Mouse (Mus musculus): ENCODE results near the gene Kcnk2. TPM values are rescaled to one million over a fixed set of nuclear protein-coding genes. Genes with fewer than 3 reads are reported as not detected.

The Kcnk2 gene
- polyA plus RNA-seq, 1 experiment from 2014 or later: 22.6 TPM

GRCm38 (mm10) chr1:189386848-189387247, 15.2 kb downstream of the Kcnk2 start:
- Histone ChIP-seq H3K4me2 (no peak overlapping the region), H3K27ac (no peak overlapping the region), H3K4me3 (no peak overlapping the region), H3K4me1 (no peaks in the 10 kb centered on the region), H3K36me3 (replicated peaks) (no peaks in the 10 kb centered on the region), H3K27me3 (replicated peaks) (no peaks in the 10 kb centered on the region), H3K9ac (no peak overlapping the region), H3K9me3 (no peaks in the 10 kb centered on the region)
- ATAC-seq (replicated peaks): no peak
- WGBS: 93% methylated on average over 10 of the region's 10 CpGs

DNA sequence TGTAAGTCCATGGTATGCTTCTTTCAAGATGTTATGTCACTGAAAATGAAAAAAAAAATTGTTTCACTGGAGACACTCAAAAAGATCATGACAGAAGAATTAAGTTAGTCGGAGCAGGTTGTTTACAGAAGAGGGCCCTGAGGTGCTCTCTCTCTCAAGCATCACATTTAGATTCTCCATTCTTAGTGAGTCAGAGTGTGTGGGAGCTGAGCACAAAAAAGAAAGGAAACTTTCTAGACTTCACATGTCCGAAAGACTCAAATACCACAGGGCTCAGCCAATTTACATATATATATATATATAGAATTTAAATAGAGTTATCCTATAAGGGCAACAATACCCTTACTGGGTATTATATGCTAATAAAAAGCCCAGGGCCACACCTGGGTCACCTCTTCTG, 15.9 kb downstream of the Kcnk2 start:
- Histone ChIP-seq H3K27ac (no peak overlapping the region), H3K4me1 (no peaks in the 10 kb centered on the region), H3K27me3 (replicated peaks) (no peaks in the 10 kb centered on the region), H3K4me3 (no peak overlapping the region), H3K9ac (no peak overlapping the region), H3K36me3 (replicated peaks) (no peaks in the 10 kb centered on the region), H3K4me2 (no peak overlapping the region), H3K9me3 (no peaks in the 10 kb centered on the region)
- ATAC-seq (replicated peaks): no peak
- WGBS: 92% methylated on average over 2 of the region's 2 CpGs

DNA sequence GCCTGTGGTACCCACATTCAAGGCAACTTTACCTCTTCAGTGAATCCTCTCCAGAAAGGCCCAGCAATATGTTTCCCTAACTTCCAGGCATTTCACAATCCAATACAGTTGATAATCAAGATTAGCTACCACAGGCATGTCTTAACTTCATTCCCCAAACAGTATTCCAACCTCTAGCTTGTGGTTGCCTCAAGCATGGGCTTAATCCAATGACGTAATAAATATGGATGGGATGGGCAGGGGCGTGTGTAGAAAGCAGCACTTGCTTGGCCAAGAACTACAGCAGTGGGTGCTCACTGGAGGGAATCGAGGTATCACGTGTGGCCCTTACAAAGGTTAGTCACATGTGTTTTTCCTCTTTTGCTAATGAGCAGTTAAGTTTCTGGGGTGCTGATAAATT, 34.4 kb downstream of the Kcnk2 start:
- H3K4me3 ChIP-seq: no peak overlapping the region
- H3K27ac ChIP-seq: no peak overlapping the region
- no peak for ATAC-seq (replicated peaks)
- H3K27me3 ChIP-seq (replicated peaks): no peaks in the 10 kb centered on the region
- H3K4me2 ChIP-seq: no peak overlapping the region
- H3K36me3 ChIP-seq (replicated peaks): no peaks in the 10 kb centered on the region
- H3K9me3 ChIP-seq: no peaks in the 10 kb centered on the region
- H3K9ac ChIP-seq: no peak overlapping the region
- no peaks in the 10 kb centered on the region for H3K4me1 ChIP-seq
- WGBS: 89% methylated on average over 4 of the region's 4 CpGs

DNA sequence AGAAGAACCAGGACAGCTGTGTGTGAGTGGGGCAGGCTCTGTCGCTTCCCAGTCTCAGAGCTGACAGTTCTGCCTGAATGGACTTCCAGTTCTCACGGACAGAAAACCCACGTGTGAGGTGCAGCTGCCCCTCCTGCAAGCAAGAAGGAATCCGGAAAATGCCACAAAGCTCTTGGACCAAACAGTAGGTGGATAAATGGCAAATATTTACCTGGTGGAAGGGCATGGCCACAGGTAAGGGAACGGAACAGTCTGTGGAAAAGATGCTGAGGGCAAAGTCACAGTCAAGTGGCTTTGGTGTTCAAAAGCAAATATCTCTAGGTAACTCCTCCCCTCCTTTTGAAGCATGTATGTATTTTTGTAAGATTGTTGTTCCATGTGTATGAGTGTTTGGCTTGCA, 37.9 kb downstream of the Kcnk2 start:
- 62% methylated on average over 5 of the region's 5 CpGs for whole genome bisulfite sequencing

DNA sequence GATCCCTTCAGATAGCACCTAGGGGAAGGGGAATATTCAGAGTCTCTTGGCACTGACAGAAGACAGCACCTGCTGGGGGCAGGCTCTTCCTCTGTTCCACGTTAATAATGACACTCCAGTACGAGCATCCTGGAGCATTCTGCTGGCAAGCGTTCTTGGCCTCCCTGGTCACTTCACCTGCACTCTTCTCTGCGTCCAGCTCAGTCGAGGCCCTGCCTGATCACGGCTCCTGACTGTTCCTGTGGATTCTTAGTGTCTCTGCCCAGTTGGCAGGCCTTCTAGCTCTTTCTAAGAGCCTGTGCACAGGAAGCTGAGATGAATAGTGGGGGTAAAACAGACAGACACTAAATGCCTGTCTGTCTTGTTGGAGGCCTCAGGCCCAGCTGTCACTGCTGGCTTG, 39.5 kb downstream of the Kcnk2 start:
- H3K4me2 ChIP-seq: no peak overlapping the region
- H3K27me3 ChIP-seq (replicated peaks): no peaks in the 10 kb centered on the region
- no peaks in the 10 kb centered on the region for H3K36me3 ChIP-seq (replicated peaks)
- H3K27ac ChIP-seq: no peak overlapping the region
- no peaks in the 10 kb centered on the region for H3K9me3 ChIP-seq
- no peaks in the 10 kb centered on the region for H3K4me1 ChIP-seq
- ATAC-seq (replicated peaks): no peak
- 71% methylated on average over 6 of the region's 6 CpGs for WGBS
- no peak overlapping the region for H3K9ac ChIP-seq
- H3K4me3 ChIP-seq: no peak overlapping the region

More for the DNA sequence above, 37.9 kb downstream of the Kcnk2 start:
- Histone ChIP-seq H3K4me1 (no peaks in the 10 kb centered on the region), H3K36me3 (replicated peaks) (no peaks in the 10 kb centered on the region), H3K27ac (no peak overlapping the region), H3K27me3 (replicated peaks) (no peaks in the 10 kb centered on the region), H3K4me2 (no peak overlapping the region), H3K9ac (no peak overlapping the region), H3K9me3 (no peaks in the 10 kb centered on the region), H3K4me3 (no peak overlapping the region)
- no peak for ATAC-seq (replicated peaks)

- no peak for ATAC-seq (replicated peaks)
Measured at GRCm38 (mm10) chr1:189359699-189360098, 42.4 kb downstream of the Kcnk2 start.

GRCm38 (mm10) chr1:189353887-189354286, 48.2 kb downstream of the Kcnk2 start:
- no peak overlapping the region for H3K4me2 ChIP-seq
- no peaks in the 10 kb centered on the region for H3K9me3 ChIP-seq
- no peaks in the 10 kb centered on the region for H3K4me1 ChIP-seq
- whole genome bisulfite sequencing: 84% methylated on average over 1 of the region's 1 CpGs
- no peaks in the 10 kb centered on the region for H3K36me3 ChIP-seq (replicated peaks)
- H3K27me3 ChIP-seq (replicated peaks): no peaks in the 10 kb centered on the region
- no peak overlapping the region for H3K27ac ChIP-seq
- no peak for ATAC-seq (replicated peaks)
- H3K4me3 ChIP-seq: no peak overlapping the region
- H3K9ac ChIP-seq: no peak overlapping the region

More at GRCm38 (mm10) chr1:189359699-189360098, 42.4 kb downstream of the Kcnk2 start:
- Histone ChIP-seq H3K9ac (no peak overlapping the region), H3K36me3 (replicated peaks) (no peaks in the 10 kb centered on the region), H3K9me3 (no peaks in the 10 kb centered on the region), H3K4me3 (no peak overlapping the region), H3K4me1 (no peaks in the 10 kb centered on the region), H3K27ac (no peak overlapping the region), H3K27me3 (replicated peaks) (no peaks in the 10 kb centered on the region), H3K4me2 (no peak overlapping the region)
- 76% methylated on average over 4 of the region's 4 CpGs for WGBS

- H3K27me3 ChIP-seq (replicated peaks): no peaks in the 10 kb centered on the region
- H3K4me2 ChIP-seq: no peak overlapping the region
- no peaks in the 10 kb centered on the region for H3K36me3 ChIP-seq (replicated peaks)
- no peak overlapping the region for H3K9ac ChIP-seq
- H3K4me3 ChIP-seq: no peak overlapping the region
- no peak overlapping the region for H3K27ac ChIP-seq
- no peak for ATAC-seq (replicated peaks)
- H3K4me1 ChIP-seq: no peaks in the 10 kb centered on the region
- no peaks in the 10 kb centered on the region for H3K9me3 ChIP-seq
- WGBS: 94% methylated on average over 6 of the region's 6 CpGs
Measured at GRCm38 (mm10) chr1:189351804-189352203, 50.3 kb downstream of the Kcnk2 start.

DNA sequence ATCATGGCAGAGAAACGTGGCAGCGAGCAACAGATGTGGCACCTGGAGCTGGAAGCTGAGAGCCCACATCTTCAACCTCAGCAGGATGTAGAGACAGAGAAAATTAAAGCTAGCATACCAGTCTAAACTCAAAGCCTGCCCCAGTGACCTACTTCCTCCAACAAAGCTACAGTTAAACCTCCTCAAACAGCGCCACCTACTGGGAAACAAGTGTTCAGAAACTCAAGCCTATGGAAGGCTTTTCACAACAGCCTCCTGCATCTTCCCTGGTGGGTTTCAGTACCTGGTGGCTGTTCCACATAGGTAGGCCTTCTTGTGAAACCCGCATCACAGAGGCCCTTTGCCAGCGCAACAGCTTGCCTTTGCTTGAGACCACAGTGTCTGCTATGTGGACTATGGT, 52.9 kb downstream of the Kcnk2 start:
- Histone ChIP-seq H3K9ac (no peak overlapping the region), H3K4me2 (no peak overlapping the region), H3K27ac (no peak overlapping the region), H3K4me3 (no peak overlapping the region), H3K36me3 (replicated peaks) (no peaks in the 10 kb centered on the region), H3K9me3 (no peaks in the 10 kb centered on the region), H3K4me1 (peaks cover 4% of the 10 kb centered on the region), H3K27me3 (replicated peaks) (no peaks in the 10 kb centered on the region)
- no peak for ATAC-seq (replicated peaks)
- WGBS: 90% methylated on average over 5 of the region's 5 CpGs

DNA sequence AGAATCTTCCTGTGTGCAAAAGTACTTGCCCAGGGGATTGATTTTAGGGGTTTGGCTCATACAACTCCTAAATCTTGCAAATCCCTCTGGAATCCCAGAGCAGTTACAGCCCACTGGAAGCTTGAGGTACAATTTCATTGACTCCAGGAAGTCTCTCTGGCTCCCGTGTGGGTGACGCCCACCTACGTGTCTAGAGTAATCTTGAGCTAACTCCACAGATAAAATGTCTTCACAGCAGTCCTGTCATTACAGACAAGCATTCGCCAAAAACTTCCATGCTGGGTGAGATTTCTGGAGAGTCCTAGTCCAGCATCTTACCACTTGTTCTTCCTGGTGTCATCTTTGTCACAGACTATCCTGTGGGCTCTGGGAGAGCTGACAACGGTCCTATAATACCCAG, 56.9 kb downstream of the Kcnk2 start:
- no peak overlapping the region for H3K9ac ChIP-seq
- no peaks in the 10 kb centered on the region for H3K36me3 ChIP-seq (replicated peaks)
- no peaks in the 10 kb centered on the region for H3K9me3 ChIP-seq
- WGBS: 82% methylated on average over 5 of the region's 5 CpGs
- no peak overlapping the region for H3K27ac ChIP-seq
- H3K27me3 ChIP-seq (replicated peaks): no peaks in the 10 kb centered on the region
- H3K4me2 ChIP-seq: no peak overlapping the region
- peaks cover 26% of the 10 kb centered on the region for H3K4me1 ChIP-seq
- H3K4me3 ChIP-seq: no peak overlapping the region
- ATAC-seq (replicated peaks): no peak

DNA sequence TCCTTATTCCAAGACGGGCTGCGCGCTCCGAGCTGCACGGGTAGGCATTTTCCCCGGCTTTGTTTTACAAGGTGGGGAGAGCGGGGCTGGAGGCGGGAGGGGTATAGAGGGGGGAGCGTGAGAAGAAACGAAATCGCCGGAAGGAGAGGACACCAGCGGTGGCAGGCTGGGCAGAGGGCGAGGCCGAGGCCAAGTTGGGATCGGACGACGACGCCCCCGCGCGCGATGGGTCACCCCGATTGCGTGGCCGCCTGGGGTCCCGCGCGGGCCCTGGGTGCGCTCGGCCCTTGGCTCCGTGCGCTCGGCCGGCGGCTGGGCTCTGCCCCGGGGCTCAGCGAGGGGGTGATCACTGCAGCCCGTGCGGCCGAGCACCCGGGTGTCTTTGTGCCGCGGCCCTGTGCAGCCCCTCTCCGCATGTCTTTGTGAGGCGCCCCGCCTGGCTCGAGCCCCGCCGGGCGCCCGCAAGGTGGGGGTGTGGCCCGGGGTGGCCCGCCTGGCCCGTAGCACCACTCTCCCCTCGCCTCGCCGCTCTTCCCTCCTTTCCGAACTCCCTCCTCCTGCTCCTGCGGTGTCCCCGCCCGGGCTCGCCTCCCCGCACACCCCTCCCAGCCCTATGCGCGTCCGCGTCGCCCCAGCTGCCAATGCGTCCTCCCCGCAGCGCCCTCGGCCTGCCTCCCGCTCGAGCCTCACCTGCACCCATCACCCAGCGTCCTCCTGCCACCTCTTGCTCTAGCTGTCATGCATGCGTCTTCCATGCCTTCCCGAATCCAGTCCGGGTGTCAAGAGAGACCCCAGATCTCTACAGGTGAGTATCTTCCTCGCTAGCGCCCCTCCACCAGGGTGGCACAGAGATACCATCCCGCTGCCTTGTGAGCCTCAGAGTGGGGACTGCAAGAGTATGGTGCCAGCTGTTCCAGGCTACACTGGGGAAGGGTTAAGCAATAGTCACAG, 58.5 kb downstream of the Kcnk2 start:
- peak overlapping the region; percentile 84 for H3K4me3 ChIP-seq
- H3K9ac ChIP-seq: peak overlapping the region; percentile 83
- H3K4me1 ChIP-seq: peaks cover 29% of the 10 kb centered on the region
- no peaks in the 10 kb centered on the region for H3K36me3 ChIP-seq (replicated peaks)
- no peaks in the 10 kb centered on the region for H3K9me3 ChIP-seq
- peak overlapping the region; percentile 82 for H3K4me2 ChIP-seq
- no peaks in the 10 kb centered on the region for H3K27me3 ChIP-seq (replicated peaks)
- ATAC-seq (replicated peaks): peak; percentile 82
- 2% methylated on average over 63 of the region's 82 CpGs for WGBS
- peak overlapping the region; percentile 81 for H3K27ac ChIP-seq

DNA sequence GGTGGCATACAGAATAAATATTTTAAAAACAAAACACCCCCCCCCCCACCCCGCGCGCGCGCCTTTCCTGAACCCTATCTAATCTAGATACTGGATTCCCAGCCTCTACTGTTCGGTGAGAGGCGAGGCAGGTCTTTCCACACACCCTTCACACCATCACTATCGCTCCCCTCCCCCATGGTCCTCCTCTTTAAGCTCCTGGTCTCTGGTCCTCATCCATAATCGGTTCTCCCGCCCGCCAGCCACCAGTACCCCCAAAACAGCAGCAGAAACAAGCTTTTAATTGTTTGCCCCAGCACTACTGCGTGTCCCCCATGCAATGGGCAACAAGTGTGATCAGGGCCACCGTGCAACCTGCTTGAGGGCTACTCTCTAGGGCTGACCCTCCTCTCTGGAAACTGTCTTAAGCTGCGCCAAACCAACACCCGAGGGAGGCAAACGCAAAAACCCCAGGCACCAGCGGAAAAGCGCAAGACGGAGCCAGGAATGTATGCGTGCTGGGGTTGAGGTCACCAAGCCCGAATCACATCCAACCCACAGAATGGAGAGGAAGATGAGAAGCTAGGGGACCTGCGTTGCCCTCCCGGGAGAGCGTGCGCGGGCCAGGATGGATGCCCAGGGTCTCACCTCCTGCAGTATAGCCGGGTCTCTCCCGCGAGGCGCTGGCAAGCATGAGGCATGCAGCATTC, 59.5 kb downstream of the Kcnk2 start:
- Histone ChIP-seq H3K4me1 (peaks cover 29% of the 10 kb centered on the region), H3K4me2 (peak overlapping the region; percentile 82), H3K27ac (peak overlapping the region; percentile 71), H3K27me3 (replicated peaks) (no peaks in the 10 kb centered on the region), H3K4me3 (peak overlapping the region; percentile 84), H3K9me3 (no peaks in the 10 kb centered on the region), H3K9ac (peak overlapping the region; percentile 61), H3K36me3 (replicated peaks) (no peaks in the 10 kb centered on the region)
- 4% methylated on average over 30 of the region's 30 CpGs for WGBS
- ATAC-seq (replicated peaks): peak; percentile 49; the same call in 1 of the 2 replicates
